Mouse (Mus musculus) midbrain, postnatal 0 days (tissue): ENCODE results near the gene Hic1. TPM values are rescaled to one million over a fixed set of nuclear protein-coding genes. Genes with fewer than 3 reads are reported as not detected.

Experiments
- ATAC-seq: fragments of 200-750 bp; cut with Nextera tagmentation; 2 replicates; pipeline ENCODE4 v1.8.0; 2017; ENCODE audit warnings: moderate number of reproducible peaks, mild to moderate bottlenecking, moderate TSS enrichment, moderate library complexity; ENCODE audit not compliant: low FRiP score
- DNase-seq: peaks from one replicate; pipeline ENCODE4 v3.0.0-alpha.2; 2015; ENCODE audit warnings: low spot score
- H3K27ac ChIP-seq: fragments of 300-500 bp; sonication (generic); 2 replicates; pipeline ENCODE4 v1.5.1; 2014; ENCODE audit warnings: low read depth, mild to moderate bottlenecking, low read length, mixed read lengths
- H3K27me3 ChIP-seq: fragments of 300-500 bp; sonication (generic); 2 replicates; pipeline ENCODE4 v1.6.1; 2014; ENCODE audit warnings: low read length, control low read depth, mixed read lengths; ENCODE audit not compliant: insufficient read depth
- H3K36me3 ChIP-seq: fragments of 300-500 bp; sonication (generic); 2 replicates; pipeline ENCODE4 v1.6.1; 2014; ENCODE audit warnings: low read length, control low read depth, mixed read lengths; ENCODE audit not compliant: insufficient read depth
- H3K4me1 ChIP-seq: fragments of 300-500 bp; sonication (generic); 2 replicates; pipeline ENCODE4 v1.6.1; 2014; ENCODE audit warnings: mild to moderate bottlenecking, control low read depth, antibody characterized with exemption, low read length, mixed read lengths; ENCODE audit not compliant: insufficient read depth
- H3K4me2 ChIP-seq: fragments of 300-500 bp; sonication (generic); 2 replicates; pipeline ENCODE4 v1.6.1; 2014; ENCODE audit warnings: low read depth, mild to moderate bottlenecking, low read length, mixed read lengths; ENCODE audit not compliant: poor library complexity, severe bottlenecking
- H3K4me3 ChIP-seq: fragments of 300-500 bp; sonication (generic); 2 replicates; pipeline ENCODE4 v1.5.1; 2014; ENCODE audit warnings: low read depth, mild to moderate bottlenecking, low read length, moderate library complexity
- H3K9ac ChIP-seq: fragments of 300-500 bp; sonication (generic); replicated peaks from 2 replicates; pipeline ENCODE4 v1.6.1; 2014; ENCODE audit warnings: mild to moderate bottlenecking, low read length, moderate library complexity, mixed read lengths; ENCODE audit not compliant: poor library complexity, severe bottlenecking
- H3K9me3 ChIP-seq: fragments of 300-500 bp; sonication (generic); 2 replicates; pipeline ENCODE4 v1.6.1; 2016; ENCODE audit warnings: low read length, control low read depth
- CTCF ChIP-seq: IDR thresholded peaks from 2 replicates; pipeline ENCODE4 v1.5.1; 2016; ENCODE audit warnings: antibody characterized with exemption, mild to moderate bottlenecking
- WGBS: fragments of 180-500 bp; shearing (Covaris S2); extraction: QIAGEN DNeasy Blood & Tissue Kit; methylation state at CpG from one replicate; pipeline ENCODE4 v1.1.7; 2014; 5-methylcytosine and 5-hydroxymethylcytosine counted together
- polyA plus RNA-seq: library from polyadenylated mRNA; unstranded; fragments of >200 nt; fragmentation: Nextera tagmentation; extraction: Ambion mirVana; gene quantifications from 2 replicates; pipeline ENCODE4 v1.2.1, GENCODE M21; 2015
- total RNA-seq: library from RNA; depleted of rRNA; stranded (reverse); fragments of >200 nt; gene quantifications from 2 replicates; pipeline ENCODE4 v1.2.3, GENCODE M21; 2014

The Hic1 gene
- total and polyA plus RNA-seq, 2 experiments from 2014 or later, result 1.5 to 7.1 TPM

GRCm38 (mm10) chr11:75155985-75156384 is 13.3 kb downstream of the Hic1 start:
- TF ChIP-seq CTCF, result no peak
- H3K27me3 ChIP-seq, result no peaks in the 10 kb centered on the region
- H3K4me2 ChIP-seq, result no peak overlapping the region
- H3K36me3 ChIP-seq, result 0 out of 2 replicates have a peak, but pooled peaks cover 6% of the 10 kb centered on the region
- no peak overlapping the region for H3K4me3 ChIP-seq
- H3K4me1 ChIP-seq, result no peaks in the 10 kb centered on the region
- no peak overlapping the region for H3K9ac ChIP-seq
- WGBS, result 85% methylated on average over 6 of the region's 6 CpGs
- DNase-seq (no peak), ATAC-seq (no peak)
- no peaks in the 10 kb centered on the region for H3K9me3 ChIP-seq
- no peak overlapping the region for H3K27ac ChIP-seq

GRCm38 (mm10) chr11:75154053-75154585 is 15.2 kb downstream of the Hic1 start:
- WGBS, result 82% methylated on average over 6 of the region's 6 CpGs
- Histone ChIP-seq H3K9ac (no peak overlapping the region), H3K36me3 (0 out of 2 replicates have a peak, but pooled peaks cover 8% of the 10 kb centered on the region), H3K4me1 (no peaks in the 10 kb centered on the region), H3K4me3 (no peak overlapping the region), H3K4me2 (no peak overlapping the region), H3K9me3 (no peaks in the 10 kb centered on the region), H3K27ac (no peak overlapping the region), H3K27me3 (no peaks in the 10 kb centered on the region)
- TF ChIP-seq CTCF, result peak; percentile 37
- ATAC-seq, result no peak
- no peak for DNase-seq

GRCm38 (mm10) chr11:75152603-75153557 is 16.4 kb downstream of the Hic1 start:
- H3K4me1 ChIP-seq, result no peaks in the 10 kb centered on the region; the same call in 1 of the 2 replicates
- no peak for DNase-seq
- no peaks in the 10 kb centered on the region for H3K9me3 ChIP-seq
- H3K4me2 ChIP-seq, result no peak overlapping the region
- 81% methylated on average over 18 of the region's 18 CpGs for WGBS
- peaks cover 11% of the 10 kb centered on the region; the same call in 1 of the 2 replicates for H3K36me3 ChIP-seq
- no peak for ATAC-seq
- no peak overlapping the region for H3K4me3 ChIP-seq
- H3K9ac ChIP-seq, result no peak overlapping the region
- H3K27me3 ChIP-seq, result no peaks in the 10 kb centered on the region
- TF ChIP-seq CTCF, result no peak
- H3K27ac ChIP-seq, result no peak overlapping the region

GRCm38 (mm10) chr11:75150346-75150745 is 19.0 kb downstream of the Hic1 start:
- no peak for TF ChIP-seq CTCF
- no peak overlapping the region for H3K4me2 ChIP-seq
- H3K9me3 ChIP-seq, result no peaks in the 10 kb centered on the region
- no peak overlapping the region for H3K4me3 ChIP-seq
- H3K27me3 ChIP-seq, result no peaks in the 10 kb centered on the region
- H3K9ac ChIP-seq, result no peak overlapping the region
- no peak overlapping the region for H3K27ac ChIP-seq
- no peak for ATAC-seq
- WGBS, result 71% methylated on average over 1 of the region's 1 CpGs
- no peak for DNase-seq
- no peaks in the 10 kb centered on the region; the same call in 1 of the 2 replicates for H3K4me1 ChIP-seq
- H3K36me3 ChIP-seq, result peaks cover 6% of the 10 kb centered on the region; the same call in 1 of the 2 replicates

- Histone ChIP-seq H3K4me2 (no peak overlapping the region), H3K4me3 (no peak overlapping the region), H3K4me1 (no peaks in the 10 kb centered on the region; the same call in 1 of the 2 replicates), H3K9me3 (no peaks in the 10 kb centered on the region), H3K36me3 (peaks cover 9% of the 10 kb centered on the region; the same call in 1 of the 2 replicates), H3K27ac (no peak overlapping the region), H3K9ac (no peak overlapping the region), H3K27me3 (no peaks in the 10 kb centered on the region)
- 95% methylated on average over 11 of the region's 11 CpGs for WGBS
- TF ChIP-seq CTCF, result no peak
- ATAC-seq (no peak), DNase-seq (no peak)
Measured at GRCm38 (mm10) chr11:75148332-75149035, 20.8 kb downstream of the Hic1 start.
